Mouse (Mus musculus): ENCODE results near the gene Dapk1.

Dapk1 gene

DNA sequence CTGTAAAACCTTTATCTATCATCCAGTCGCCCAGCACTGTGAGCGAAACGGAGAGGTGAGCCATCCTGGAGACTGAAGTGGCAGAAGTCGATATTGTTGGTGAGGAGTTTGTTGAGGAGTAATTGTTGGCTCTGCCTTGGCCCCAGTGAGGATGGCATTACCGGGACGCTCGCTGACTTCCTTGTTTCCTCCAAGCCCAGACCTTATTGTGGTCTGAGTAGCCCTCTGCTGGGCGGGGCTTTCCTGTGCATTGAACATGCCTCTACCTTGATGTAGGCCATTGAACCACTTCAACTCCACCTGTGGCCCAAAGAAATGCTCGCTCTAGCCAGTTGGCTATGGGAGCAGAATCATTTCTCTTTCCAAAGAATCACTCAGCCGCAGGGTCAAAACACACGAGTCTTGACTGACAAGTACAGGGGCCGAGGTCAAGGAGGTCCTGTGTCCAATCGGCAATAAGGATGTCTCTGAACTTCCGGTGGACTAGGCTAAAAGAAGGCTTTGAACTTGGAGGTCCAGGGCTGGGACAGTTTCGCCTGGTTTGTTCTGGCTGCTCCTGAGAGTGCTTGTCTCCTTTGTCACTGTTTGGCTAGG, 13.4 kb downstream of the Dapk1 start:
- DNase-seq (ENCODE audit: extremely low spot score, low read depth, low spot score): no peak

DNA sequence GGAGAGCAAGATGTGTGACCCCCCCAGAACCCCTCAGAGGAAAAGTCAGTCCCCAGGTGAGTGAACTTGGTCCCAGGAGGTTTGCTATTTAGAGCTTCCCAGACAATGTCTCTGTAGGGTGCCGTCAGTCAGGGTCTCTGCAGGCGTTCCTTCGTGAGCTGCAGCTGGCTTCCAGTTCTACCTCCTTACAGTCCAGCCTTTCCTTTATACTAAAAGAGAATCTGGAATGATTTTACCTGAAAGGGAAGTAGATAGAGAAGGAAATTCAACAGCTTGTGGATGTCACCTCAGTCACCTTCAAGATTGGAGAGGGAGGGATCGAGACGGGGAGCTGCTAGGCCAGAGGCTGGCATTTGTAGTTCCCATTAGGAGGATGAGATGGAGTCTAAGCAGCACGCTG, 14.3 kb downstream of the Dapk1 start:
- no peak for DNase-seq (ENCODE audit: extremely low spot score, low read depth, low spot score)

DNA sequence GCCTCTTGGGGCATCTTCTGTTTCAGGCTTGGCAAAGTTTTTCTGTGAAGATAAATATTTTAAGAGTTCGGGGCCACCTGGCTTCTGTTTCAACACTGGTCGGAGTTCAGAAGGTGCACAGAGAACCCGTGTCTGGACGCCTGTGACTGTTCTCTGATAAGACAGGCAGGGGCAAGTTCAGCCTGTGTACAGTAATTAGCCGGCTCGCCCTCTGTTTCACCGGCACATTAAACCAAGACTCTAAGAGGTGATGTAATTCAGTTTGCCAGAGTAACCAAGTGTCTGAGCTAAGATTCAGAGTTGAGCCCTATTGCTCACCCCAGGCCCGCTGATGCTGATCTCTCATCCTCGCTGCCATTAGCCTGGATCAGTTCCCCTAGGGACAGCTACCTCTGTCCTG, 16.5 kb downstream of the Dapk1 start:
- no peak for DNase-seq (ENCODE audit: extremely low spot score, low read depth, low spot score)

GRCm38 (mm10) chr13:60619723-60620122, 18.0 kb downstream of the Dapk1 start:
- DNase-seq (ENCODE audit: extremely low spot score, low read depth, low spot score): no peak

- no peak for DNase-seq (ENCODE audit: extremely low spot score, low read depth, low spot score)
Observed at GRCm38 (mm10) chr13:60621411-60621965, 19.7 kb downstream of the Dapk1 start.

GRCm38 (mm10) chr13:60625581-60625980, 23.8 kb downstream of the Dapk1 start:
- no peak for DNase-seq (ENCODE audit: extremely low spot score, low read depth, low spot score)

DNA sequence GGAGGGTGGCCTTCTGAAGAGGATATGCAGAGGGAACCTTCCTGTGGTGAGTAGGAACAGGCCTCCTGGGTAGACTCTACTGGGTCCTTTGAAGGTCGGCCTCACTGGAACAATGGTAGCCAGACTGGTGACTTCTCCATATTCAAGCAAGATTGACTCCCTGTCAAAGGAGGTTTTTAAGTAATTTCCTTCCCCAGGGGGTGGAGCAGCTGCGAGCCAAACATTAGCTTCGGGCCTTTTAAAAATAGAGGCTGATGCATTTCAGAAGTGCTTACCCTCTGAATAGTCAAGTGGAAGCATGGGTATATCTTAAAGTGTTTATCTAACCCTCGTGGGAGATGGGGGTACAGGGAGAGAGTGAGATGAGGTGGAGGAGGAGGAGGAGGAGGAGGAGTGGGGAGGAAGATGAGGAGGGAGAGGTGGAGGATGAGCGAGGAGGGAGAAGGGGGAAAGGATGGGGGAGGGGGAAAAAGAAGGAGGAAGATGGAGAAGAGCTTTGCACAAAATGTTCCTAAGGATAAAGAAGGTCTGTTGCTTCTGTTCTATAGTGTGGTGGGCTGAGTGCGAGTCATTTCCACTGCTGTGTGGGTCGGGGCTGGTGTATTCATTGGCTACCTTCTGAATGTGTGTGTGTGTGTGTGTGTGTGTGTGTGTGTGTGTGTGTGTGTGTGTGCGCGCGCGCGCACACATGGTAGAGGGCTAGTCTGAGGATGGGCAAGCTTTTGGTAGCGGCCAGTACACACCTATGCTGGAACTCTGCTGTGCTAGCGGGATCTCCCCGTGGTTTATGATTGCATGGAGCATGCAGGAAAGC, 26.3 kb downstream of the Dapk1 start:
- DNase-seq (ENCODE audit: extremely low spot score, low read depth, low spot score): no peak

- no peak for DNase-seq (ENCODE audit: extremely low spot score, low read depth, low spot score)
Observed at GRCm38 (mm10) chr13:60628657-60628950, 26.9 kb downstream of the Dapk1 start.

DNA sequence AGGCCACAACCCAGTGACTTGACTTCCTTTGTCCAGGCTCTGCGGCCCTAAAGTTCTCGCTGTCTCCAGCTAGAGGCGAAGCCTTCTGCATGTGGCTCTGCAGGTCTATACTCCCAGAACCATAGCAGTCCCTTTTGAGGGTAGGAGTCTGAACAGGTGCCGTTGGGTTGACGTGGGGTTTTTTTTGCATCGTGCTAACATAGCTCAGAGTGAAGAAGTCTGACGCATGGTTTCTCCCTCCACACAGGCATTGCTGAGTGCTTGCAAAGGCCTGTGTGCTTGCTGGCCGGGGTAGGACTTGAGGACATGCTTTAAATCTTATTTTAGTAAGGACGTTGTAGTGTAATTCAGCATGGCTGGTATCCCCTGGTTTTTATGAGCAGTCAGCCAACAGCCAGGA, 27.7 kb downstream of the Dapk1 start:
- DNase-seq (ENCODE audit: extremely low spot score, low read depth, low spot score): no peak

GRCm38 (mm10) chr13:60633945-60634344, 32.2 kb downstream of the Dapk1 start:
- no peak for DNase-seq (ENCODE audit: extremely low spot score, low read depth, low spot score)

GRCm38 (mm10) chr13:60635636-60636035, 33.9 kb downstream of the Dapk1 start:
- no peak for DNase-seq (ENCODE audit: extremely low spot score, low read depth, low spot score)

DNA sequence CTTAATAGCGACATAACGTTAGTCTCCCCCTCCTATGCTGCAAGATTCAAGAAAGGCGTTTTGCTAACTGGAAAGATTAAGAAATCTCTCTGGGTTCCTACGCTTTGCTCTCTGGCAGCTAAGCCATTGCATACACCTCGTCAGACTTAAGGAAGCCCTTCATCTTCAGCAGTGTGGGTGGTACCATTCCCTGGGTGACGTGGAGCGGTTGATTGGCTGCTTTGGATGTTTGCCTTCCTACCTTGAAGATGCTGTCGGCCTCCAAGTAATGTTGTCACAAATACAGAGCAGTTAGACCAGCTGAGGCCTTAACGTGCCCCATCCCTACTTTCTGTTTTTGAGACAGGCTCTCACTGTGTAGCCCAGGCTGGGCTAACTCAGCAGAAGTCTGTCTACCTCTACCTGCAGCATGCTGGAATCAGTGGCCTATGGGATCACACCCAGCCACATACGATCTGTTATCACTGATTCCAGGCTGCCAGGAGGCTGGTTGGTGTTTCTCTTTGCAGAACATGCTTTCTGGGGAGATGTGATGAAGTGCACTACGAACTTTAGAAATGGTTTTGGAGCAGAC, 37.8 kb downstream of the Dapk1 start:
- no peak for DNase-seq (ENCODE audit: extremely low spot score, low read depth, low spot score)

- no peak for DNase-seq (ENCODE audit: extremely low spot score, low read depth, low spot score)
Observed at GRCm38 (mm10) chr13:60640420-60640819, 38.7 kb downstream of the Dapk1 start.

GRCm38 (mm10) chr13:60644457-60644889, 42.7 kb downstream of the Dapk1 start:
- DNase-seq (ENCODE audit: extremely low spot score, low read depth, low spot score): no peak

DNA sequence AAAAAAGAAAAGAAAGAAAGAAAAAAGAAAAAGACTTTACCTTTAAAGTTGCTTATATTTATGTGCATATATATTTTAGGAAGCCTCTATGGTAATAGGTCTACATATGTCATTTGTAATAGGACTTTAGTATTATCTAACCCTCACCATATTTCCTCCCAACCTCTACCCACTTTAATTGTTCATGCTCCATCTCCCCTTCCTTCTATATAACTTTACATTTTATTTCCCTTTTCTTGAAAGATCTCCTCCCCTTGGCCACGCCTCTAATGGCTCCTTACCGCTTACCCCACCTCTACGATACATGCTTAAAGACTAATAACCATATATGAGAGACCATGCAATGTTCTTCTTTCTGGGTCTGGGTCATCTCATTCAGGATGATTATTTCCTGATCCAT, 45.0 kb downstream of the Dapk1 start:
- no peak for DNase-seq (ENCODE audit: extremely low spot score, low read depth, low spot score)

DNA sequence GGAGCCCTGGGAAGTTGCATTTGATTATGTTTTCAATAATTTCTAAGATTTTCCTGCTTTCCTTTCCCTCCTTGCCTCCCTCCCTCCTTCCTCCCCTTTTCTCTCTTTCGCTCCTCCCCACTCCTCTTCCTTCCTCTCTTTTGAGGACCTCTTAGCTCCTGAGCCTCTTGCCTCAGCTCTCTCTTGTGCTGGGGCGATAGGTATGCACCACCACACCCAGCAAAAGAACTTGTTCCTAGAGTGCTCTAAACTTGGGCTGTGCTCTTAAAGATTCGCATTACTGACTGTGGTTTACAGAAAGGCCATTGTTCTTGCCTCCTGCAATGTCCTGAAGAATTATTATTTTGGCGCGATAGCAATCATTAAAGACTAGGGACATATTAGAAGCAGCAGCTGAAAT, 46.6 kb downstream of the Dapk1 start:
- no peak for DNase-seq (ENCODE audit: extremely low spot score, low read depth, low spot score)

GRCm38 (mm10) chr13:60650000-60650399, 48.3 kb downstream of the Dapk1 start:
- no peak for DNase-seq (ENCODE audit: extremely low spot score, low read depth, low spot score)

GRCm38 (mm10) chr13:60654017-60654565, 52.3 kb downstream of the Dapk1 start:
- DNase-seq (ENCODE audit: extremely low spot score, low read depth, low spot score): no peak

GRCm38 (mm10) chr13:60655246-60655645, 53.5 kb downstream of the Dapk1 start:
- no peak for DNase-seq (ENCODE audit: extremely low spot score, low read depth, low spot score)

DNA sequence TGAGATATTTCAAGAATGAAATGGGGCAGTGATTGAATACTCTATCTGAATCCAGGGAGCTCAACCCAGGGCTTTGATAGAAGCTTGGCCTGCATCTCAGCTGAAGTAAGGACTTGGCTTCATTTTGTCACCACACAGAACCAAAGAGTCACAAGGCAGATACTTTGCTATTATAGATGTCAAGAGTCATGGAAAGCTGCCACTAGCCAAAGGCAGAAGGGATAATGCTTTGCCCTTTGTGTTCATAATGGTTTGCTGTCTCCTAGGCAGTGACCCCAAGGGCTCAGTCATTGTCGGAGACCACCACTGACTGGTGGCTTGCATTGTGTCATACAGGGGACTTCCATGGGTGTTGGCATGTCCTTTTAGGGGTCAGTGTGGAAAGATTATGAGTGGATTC, 57.9 kb downstream of the Dapk1 start:
- DNase-seq (ENCODE audit: extremely low spot score, low read depth, low spot score): no peak

DNA sequence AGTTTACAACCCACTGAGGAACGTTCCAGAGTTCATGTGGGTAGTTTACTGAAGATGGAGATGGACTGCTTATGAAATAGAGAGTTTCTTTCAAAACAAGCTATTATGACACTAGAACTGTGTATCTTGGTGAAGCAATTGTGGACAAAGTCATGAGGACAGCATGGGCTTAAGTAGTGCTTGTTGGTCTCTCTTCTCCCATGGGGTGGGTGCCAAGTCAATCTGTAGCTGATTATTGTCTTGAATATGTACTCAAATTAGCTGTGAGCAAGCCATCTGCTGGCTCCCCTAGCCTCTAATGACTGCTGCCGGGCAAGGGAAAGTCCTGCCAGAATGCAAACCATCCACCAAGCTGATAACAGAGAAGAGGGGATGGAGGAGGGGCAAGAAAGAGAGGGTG, 58.3 kb downstream of the Dapk1 start:
- DNase-seq (ENCODE audit: extremely low spot score, low read depth, low spot score): no peak

GRCm38 (mm10) chr13:60660711-60661261, 59.0 kb downstream of the Dapk1 start:
- DNase-seq (ENCODE audit: extremely low spot score, low read depth, low spot score): no peak

All from hindlimb bud, embryonic 11.5 days (tissue).